Comparison of ENCODE assay signal across 15 mouse cellular contexts in genomic region chrX:68953298-68953697, GRCm38 (mm10).
DNase-seq lines count a peak whose midpoint lies in the region.
"Had no signal": no experiment of that assay in that cellular context is flagged by ENCODE, and none has a peak within 500 bp of the region (broad histone marks: within the 10 kb centered on the region; RNA-seq: fewer than 3 reads in every experiment).

No protein-coding gene starts in this region.

- peak; percentile 10 to 41 for DNase-seq in cerebellum, postnatal 14 days
- no peak for DNase-seq in cerebellum, adult 11 months
- DNase-seq in layer of hippocampus, adult 11-12 months (ENCODE audit: low spot score), result peak; percentile 35
- DNase-seq in layer of hippocampus, postnatal 10 days (ENCODE audit: low spot score in 2 of 2), result no peak
- DNase-seq in brain, adult 2 months (ENCODE audit: low read depth, low spot score), result peak; percentile 61
- DNase-seq in layer of hippocampus, postnatal 36 days, result peak; percentile 2 to 8
- DNase-seq in ovary, postnatal 36 days (ENCODE audit: low spot score), result no peak
- DNase-seq in embryo, embryonic 9.5 days (ENCODE audit: extremely low spot score), result no peak
- DNase-seq: cerebellum, adult 18-20 months; gastrocnemius, postnatal 14 days; heart, adult 2 months; kidney, adult 2 months; kidney, postnatal 25 days; lung, adult 18-20 months; lung, postnatal 4 days had no signal

Comparison
In these comparisons a context has a peak if more than half of its experiments do, and no peak if none do; other contexts are left out.
1. DNase-seq: peak in cerebellum, postnatal 14 days (2 of 2), layer of hippocampus, adult 11-12 months (single experiment), brain, adult 2 months (single experiment) and layer of hippocampus, postnatal 36 days (2 of 2); none in cerebellum, adult 11 months (single experiment), layer of hippocampus, postnatal 10 days (0 of 2), ovary, postnatal 36 days (single experiment) and embryo, embryonic 9.5 days (single experiment).